Mouse (Mus musculus) forebrain, embryonic 11.5 days (tissue): ENCODE data around the gene Arglu1. TPM values are rescaled to one million over a fixed set of nuclear protein-coding genes. Genes with fewer than 3 reads are reported as not detected.

Experiments used
- ATAC-seq: fragments of 200-750 bp; cut with Nextera tagmentation; replicated peaks from 2 replicates; pipeline ENCODE4 v1.8.0; 2017; ENCODE audit warnings: moderate TSS enrichment; ENCODE audit not compliant: low FRiP score
- DNase-seq: peaks from one replicate; pipeline ENCODE4 v3.0.0-alpha.2; 2017; ENCODE audit warnings: low spot score
- H3K27ac ChIP-seq: fragments of 300-500 bp; sonication (generic); 2 replicates; pipeline ENCODE4 v1.5.1; 2014; ENCODE audit warnings: low read depth, low read length
- H3K27me3 ChIP-seq: fragments of 300-500 bp; sonication (generic); 2 replicates; pipeline ENCODE4 v1.6.1; 2014; ENCODE audit warnings: mild to moderate bottlenecking, low read length, mixed read lengths; ENCODE audit not compliant: control insufficient read depth, insufficient read depth
- H3K36me3 ChIP-seq: fragments of 300-500 bp; sonication (generic); 2 replicates; pipeline ENCODE4 v1.6.1; 2014; ENCODE audit warnings: mild to moderate bottlenecking, low read length, moderate library complexity, mixed read lengths; ENCODE audit not compliant: control insufficient read depth, insufficient read depth
- H3K4me1 ChIP-seq: fragments of 300-500 bp; sonication (generic); replicated peaks from 2 replicates; pipeline ENCODE4 v1.6.1; 2014; ENCODE audit warnings: low read length, mixed read lengths; ENCODE audit not compliant: control insufficient read depth, insufficient read depth
- H3K4me2 ChIP-seq: fragments of 300-500 bp; sonication (generic); 2 replicates; pipeline ENCODE4 v1.6.1; 2014; ENCODE audit warnings: low read depth, mild to moderate bottlenecking, low read length, moderate library complexity, mixed read lengths; ENCODE audit not compliant: severe bottlenecking
- H3K4me3 ChIP-seq: fragments of 300-500 bp; sonication (generic); 2 replicates; pipeline ENCODE4 v1.5.1; 2014; ENCODE audit warnings: low read depth, low read length
- H3K9ac ChIP-seq: fragments of 300-500 bp; sonication (generic); 2 replicates; pipeline ENCODE4 v1.6.1; 2014; ENCODE audit warnings: low read length
- H3K9me3 ChIP-seq: fragments of 300-500 bp; sonication (generic); 2 replicates; pipeline ENCODE4 v1.6.1; 2016; ENCODE audit warnings: low read length, mixed read lengths; ENCODE audit not compliant: control insufficient read depth
- WGBS: fragments of 180-500 bp; shearing (Covaris S2); extraction: QIAGEN DNeasy Blood & Tissue Kit; methylation state at CpG from one replicate; pipeline ENCODE4 v1.1.7; 2014; 5-methylcytosine and 5-hydroxymethylcytosine counted together
- polyA plus RNA-seq: library from polyadenylated mRNA; unstranded; fragments of >200 nt; fragmentation: Nextera tagmentation; extraction: Ambion mirVana; gene quantifications from 2 replicates; pipeline ENCODE4 v1.2.1, GENCODE M21; 2014

Arglu1 gene
- polyA plus RNA-seq, 1 experiment from 2014 or later, result 171 TPM

GRCm38 (mm10) chr8:8647319-8647718 lies 43.0 kb downstream of the Arglu1 start:
- ATAC-seq (no peak), DNase-seq (no peak)
- H3K27ac ChIP-seq, result no peak overlapping the region
- 64% methylated on average over 3 of the region's 3 CpGs for WGBS
- H3K4me1 ChIP-seq, result peaks cover 21% of the 10 kb centered on the region
- H3K4me3 ChIP-seq, result no peak overlapping the region
- peaks cover 2% of the 10 kb centered on the region; the same call in 1 of the 2 replicates for H3K27me3 ChIP-seq
- H3K4me2 ChIP-seq, result no peak overlapping the region
- no peaks in the 10 kb centered on the region for H3K9me3 ChIP-seq
- H3K36me3 ChIP-seq, result no peaks in the 10 kb centered on the region
- no peak overlapping the region for H3K9ac ChIP-seq

GRCm38 (mm10) chr8:8644160-8644915 lies 46.0 kb downstream of the Arglu1 start:
- Histone ChIP-seq H3K4me1 (peaks cover 10% of the 10 kb centered on the region), H3K4me2 (no peak overlapping the region), H3K9ac (no peak overlapping the region), H3K36me3 (no peaks in the 10 kb centered on the region), H3K9me3 (no peaks in the 10 kb centered on the region), H3K27me3 (no peaks in the 10 kb centered on the region), H3K27ac (no peak overlapping the region), H3K4me3 (no peak overlapping the region)
- 79% methylated on average over 11 of the region's 11 CpGs for WGBS
- DNase-seq, result no peak
- ATAC-seq, result no peak

- Histone ChIP-seq H3K4me3 (no peak overlapping the region), H3K27ac (0 out of 2 replicates have a peak overlapping the region, but pooled peaks have one; percentile 19), H3K4me1 (peaks cover 9% of the 10 kb centered on the region; the same call in 1 of the 2 replicates), H3K36me3 (no peaks in the 10 kb centered on the region), H3K27me3 (no peaks in the 10 kb centered on the region), H3K9ac (no peak overlapping the region), H3K4me2 (no peak overlapping the region), H3K9me3 (no peaks in the 10 kb centered on the region)
- 4% methylated on average over 4 of the region's 4 CpGs for WGBS
- DNase-seq (peak; percentile 77), ATAC-seq (peak; percentile 85)
Observed at GRCm38 (mm10) chr8:8640264-8640588, 50.1 kb downstream of the Arglu1 start.

GRCm38 (mm10) chr8:8639569-8640263 lies 50.6 kb downstream of the Arglu1 start:
- ATAC-seq, result peak; percentile 50
- Histone ChIP-seq H3K9ac (no peak overlapping the region), H3K27me3 (no peaks in the 10 kb centered on the region), H3K9me3 (no peaks in the 10 kb centered on the region), H3K27ac (0 out of 2 replicates have a peak overlapping the region, but pooled peaks have one; percentile 26), H3K36me3 (no peaks in the 10 kb centered on the region), H3K4me1 (peaks cover 9% of the 10 kb centered on the region; the same call in 1 of the 2 replicates), H3K4me3 (no peak overlapping the region), H3K4me2 (no peak overlapping the region)
- DNase-seq, result no peak
- 29% methylated on average over 8 of the region's 8 CpGs for WGBS

DNA sequence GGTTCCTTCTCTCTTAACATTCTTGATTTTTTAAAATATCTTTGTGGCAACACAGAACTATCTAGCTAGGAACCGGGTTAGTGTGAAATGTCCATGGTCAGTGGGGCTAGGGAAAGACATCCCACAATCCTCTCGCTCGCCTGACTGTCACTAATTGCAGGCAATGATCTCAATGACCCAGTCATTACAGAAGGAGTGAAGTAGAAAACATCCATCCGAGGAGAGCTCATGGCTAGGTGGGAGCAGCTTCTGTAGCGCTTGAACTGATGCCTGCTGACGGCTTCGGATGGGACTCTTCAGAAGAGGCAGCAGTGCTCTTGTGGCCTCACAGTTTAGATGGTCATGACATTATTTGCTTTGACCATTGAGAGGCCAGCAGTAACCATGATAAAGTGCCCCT lies 58.9 kb downstream of the Arglu1 start:
- H3K4me1 ChIP-seq, result 0 out of 2 replicates have a peak, but pooled peaks cover 2% of the 10 kb centered on the region
- DNase-seq (no peak), ATAC-seq (no peak)
- no peak overlapping the region for H3K9ac ChIP-seq
- 79% methylated on average over 7 of the region's 7 CpGs for WGBS
- H3K4me2 ChIP-seq, result no peak overlapping the region
- no peaks in the 10 kb centered on the region for H3K27me3 ChIP-seq
- H3K9me3 ChIP-seq, result no peaks in the 10 kb centered on the region
- no peak overlapping the region for H3K27ac ChIP-seq
- no peak overlapping the region for H3K4me3 ChIP-seq
- peaks cover 5% of the 10 kb centered on the region; the same call in 1 of the 2 replicates for H3K36me3 ChIP-seq

DNA sequence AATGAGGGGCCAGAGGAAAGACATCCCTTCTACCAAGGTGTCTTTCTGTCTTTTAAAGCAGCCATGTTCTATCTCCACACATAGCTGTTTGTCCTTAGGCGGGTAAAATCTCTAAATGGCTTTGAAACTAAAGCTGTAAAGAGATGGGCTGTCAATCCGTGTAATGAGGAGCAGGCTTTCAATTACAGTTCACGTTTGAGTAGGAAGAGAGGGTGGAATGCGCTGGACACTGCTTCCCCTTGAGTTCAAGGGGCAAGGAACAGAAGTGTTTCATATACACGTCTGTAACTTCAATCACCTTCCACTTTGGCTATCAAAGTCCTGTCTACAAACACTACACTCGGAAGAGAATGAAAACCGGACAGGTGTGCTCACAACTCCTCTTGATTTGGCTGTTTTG lies 66.3 kb downstream of the Arglu1 start:
- Histone ChIP-seq H3K4me3 (no peak overlapping the region), H3K4me2 (no peak overlapping the region), H3K27ac (no peak overlapping the region), H3K36me3 (peaks cover 8% of the 10 kb centered on the region), H3K9me3 (no peaks in the 10 kb centered on the region), H3K27me3 (no peaks in the 10 kb centered on the region), H3K4me1 (peaks cover 12% of the 10 kb centered on the region), H3K9ac (no peak overlapping the region)
- WGBS, result 67% methylated on average over 7 of the region's 7 CpGs
- DNase-seq (no peak), ATAC-seq (no peak)

DNA sequence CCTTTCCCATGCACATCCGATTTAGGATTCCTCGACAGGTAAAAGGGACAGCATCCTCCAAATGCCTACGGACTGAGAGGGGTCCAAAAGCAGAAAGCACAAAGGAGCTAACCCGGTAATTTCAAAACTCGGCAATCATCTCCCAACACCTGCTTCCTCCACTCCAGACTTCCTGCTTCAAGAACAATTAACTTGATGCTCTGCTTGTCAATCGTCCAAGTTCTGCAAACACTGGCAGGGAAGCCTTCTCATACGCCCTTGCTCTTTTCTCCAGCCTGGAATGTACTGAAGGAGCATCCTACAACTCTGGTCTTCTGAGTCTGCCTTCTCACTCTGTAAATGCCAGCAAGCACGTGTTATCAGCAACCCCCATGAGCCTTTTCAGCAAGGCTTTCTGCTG lies 66.8 kb downstream of the Arglu1 start:
- Histone ChIP-seq H3K4me2 (no peak overlapping the region), H3K9ac (no peak overlapping the region; the same call in 1 of the 2 replicates), H3K36me3 (peaks cover 8% of the 10 kb centered on the region), H3K4me1 (peaks cover 12% of the 10 kb centered on the region), H3K27me3 (no peaks in the 10 kb centered on the region), H3K4me3 (no peak overlapping the region), H3K9me3 (no peaks in the 10 kb centered on the region), H3K27ac (no peak overlapping the region)
- ATAC-seq (no peak), DNase-seq (no peak)
- WGBS, result 72% methylated on average over 8 of the region's 8 CpGs

DNA sequence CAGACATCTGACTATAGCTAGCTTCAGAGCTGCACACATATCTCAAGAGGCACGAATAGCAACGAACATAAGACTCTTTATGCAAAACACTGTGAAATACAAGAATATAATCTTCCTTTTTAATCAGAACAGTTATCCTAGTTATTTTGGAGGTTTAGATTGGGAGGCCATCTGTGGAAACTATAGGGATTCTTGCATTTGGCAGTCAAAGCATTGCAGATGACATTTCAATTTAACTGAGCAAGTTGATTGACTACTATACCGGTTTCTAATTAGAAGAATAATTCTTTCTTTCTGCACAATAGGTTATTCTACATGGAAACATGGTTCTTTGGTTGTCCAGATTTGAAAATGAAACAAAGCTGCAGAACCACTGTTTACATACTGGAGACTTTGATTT lies 67.8 kb downstream of the Arglu1 start:
- WGBS, result 93% methylated on average over 3 of the region's 3 CpGs
- Histone ChIP-seq H3K4me3 (no peak overlapping the region), H3K4me2 (no peak overlapping the region), H3K9me3 (no peaks in the 10 kb centered on the region), H3K27ac (no peak overlapping the region), H3K36me3 (peaks cover 8% of the 10 kb centered on the region), H3K4me1 (peaks cover 12% of the 10 kb centered on the region), H3K9ac (no peak overlapping the region), H3K27me3 (no peaks in the 10 kb centered on the region)
- ATAC-seq (no peak), DNase-seq (no peak)
